Mouse (Mus musculus) heart, adult 2 months (tissue): Measurements from ENCODE around the gene Fam19a2. TPM values are rescaled to one million over a fixed set of nuclear protein-coding genes. Genes with fewer than 3 reads are reported as not detected.
A peak's percentile ranks its signal among the peaks of the same experiment; 100 is the strongest.

Experiments
- DNase-seq, 2 experiments: peaks; one replicate each; pipeline ENCODE4 v3.0.0; 2021
- H3K27ac ChIP-seq: fragments of 200-600 bp; 2 replicates; pipeline ENCODE4 v1.8.1; 2022
- H3K27me3 ChIP-seq: fragments of 200-500 bp; 2 replicates; pipeline ENCODE4 v1.6.1; 2012; ENCODE audit warnings: mild to moderate bottlenecking, low read length, inconsistent platforms, mixed read lengths; ENCODE audit not compliant: control insufficient read depth, insufficient read depth
- H3K36me3 ChIP-seq: fragments of 200-500 bp; 2 replicates; pipeline ENCODE4 v1.6.1; 2012; ENCODE audit warnings: low read length, inconsistent platforms; ENCODE audit not compliant: control insufficient read depth, insufficient read depth
- H3K4me1 ChIP-seq: fragments of 200-500 bp; 2 replicates; pipeline ENCODE4 v1.6.1; 2011; ENCODE audit warnings: low read length; ENCODE audit not compliant: control insufficient read depth, insufficient read depth
- H3K4me3 ChIP-seq: fragments of 200-600 bp; 2 replicates; pipeline ENCODE4 v1.8.1; 2022
- H3K79me2 ChIP-seq: fragments of 200-500 bp; replicated peaks from 2 replicates; pipeline ENCODE4 v1.6.1; 2012; ENCODE audit warnings: mild to moderate bottlenecking, inconsistent platforms, low read length, moderate library complexity, mixed read lengths; ENCODE audit not compliant: control insufficient read depth, insufficient read depth
- H3K9ac ChIP-seq: fragments of 200-500 bp; 2 replicates; pipeline ENCODE4 v1.6.1; 2012; ENCODE audit warnings: low read depth, mild to moderate bottlenecking, control low read depth, inconsistent platforms, low read length, mixed read lengths
- CTCF ChIP-seq: fragments of 200-600 bp; IDR thresholded peaks from 2 replicates; pipeline ENCODE4 v1.8.1; 2022; ENCODE audit warnings: antibody characterized with exemption, mild to moderate bottlenecking, moderate library complexity
- EP300 ChIP-seq: fragments of 200-500 bp; IDR thresholded peaks from 2 replicates; pipeline ENCODE4 v1.6.1; 2011; ENCODE audit warnings: low read depth, low read length, control low read depth; ENCODE audit not compliant: insufficient read depth
- POLR2A ChIP-seq: fragments of 200-500 bp; IDR thresholded peaks from 2 replicates; pipeline ENCODE4 v1.6.1; 2011; ENCODE audit warnings: mild to moderate bottlenecking, low read depth, low read length, control low read depth; ENCODE audit not compliant: insufficient read depth
- WGBS: fragments of 180-500 bp; shearing (Covaris S2); methylation state at CpG from one replicate; pipeline ENCODE4 v1.1.7; 2018; 5-methylcytosine and 5-hydroxymethylcytosine counted together
- intact Hi-C: fragments of 180-260 bp; cut with DNase I; formaldehyde crosslinking; loops from one replicate; pipeline ENCODE4 v1.15.1; 2025
- polyA plus RNA-seq: library from polyadenylated mRNA; depleted of rRNA; stranded (reverse); fragments of >200 nt; gene quantifications from 2 replicates; pipeline ENCODE4 v1.2.3, GENCODE M21; 2012
- total RNA-seq, 2 experiments: library from RNA; stranded (reverse); gene quantifications; 2 replicates each; pipeline ENCODE4 v1.2.3; 2021

Fam19a2 gene
- total and polyA plus RNA-seq, 3 experiments = 0.11 to 0.13 TPM; not detected in 1

- intact Hi-C loops = no loop called here
- Histone ChIP-seq H3K9ac (no peak overlapping the region), H3K27me3 (no peaks in the 10 kb centered on the region), H3K36me3 (no peaks in the 10 kb centered on the region), H3K4me3 (no peak overlapping the region), H3K27ac (no peak overlapping the region), H3K79me2 (no peaks in the 10 kb centered on the region), H3K4me1 (no peaks in the 10 kb centered on the region)
- no peak for TF ChIP-seq CTCF
- no peak for TF ChIP-seq POLR2A
- no peak for TF ChIP-seq EP300
- 72% methylated on average over 1 of the region's 1 CpGs for WGBS
- no peak for DNase-seq
Measured at GRCm38 (mm10) chr10:123420249-123420648, 156.5 kb downstream of the Fam19a2 start.

GRCm38 (mm10) chr10:123424482-123424881, 160.7 kb downstream of the Fam19a2 start:
- Histone ChIP-seq H3K27me3 (no peaks in the 10 kb centered on the region), H3K4me3 (no peak overlapping the region), H3K36me3 (no peaks in the 10 kb centered on the region), H3K27ac (no peak overlapping the region), H3K4me1 (no peaks in the 10 kb centered on the region), H3K79me2 (no peaks in the 10 kb centered on the region), H3K9ac (no peak overlapping the region)
- intact Hi-C loops = no loop called here
- no peak for DNase-seq
- TF ChIP-seq CTCF (no peak), EP300 (no peak), POLR2A (no peak)
- WGBS = 83% methylated on average over 3 of the region's 3 CpGs

DNA sequence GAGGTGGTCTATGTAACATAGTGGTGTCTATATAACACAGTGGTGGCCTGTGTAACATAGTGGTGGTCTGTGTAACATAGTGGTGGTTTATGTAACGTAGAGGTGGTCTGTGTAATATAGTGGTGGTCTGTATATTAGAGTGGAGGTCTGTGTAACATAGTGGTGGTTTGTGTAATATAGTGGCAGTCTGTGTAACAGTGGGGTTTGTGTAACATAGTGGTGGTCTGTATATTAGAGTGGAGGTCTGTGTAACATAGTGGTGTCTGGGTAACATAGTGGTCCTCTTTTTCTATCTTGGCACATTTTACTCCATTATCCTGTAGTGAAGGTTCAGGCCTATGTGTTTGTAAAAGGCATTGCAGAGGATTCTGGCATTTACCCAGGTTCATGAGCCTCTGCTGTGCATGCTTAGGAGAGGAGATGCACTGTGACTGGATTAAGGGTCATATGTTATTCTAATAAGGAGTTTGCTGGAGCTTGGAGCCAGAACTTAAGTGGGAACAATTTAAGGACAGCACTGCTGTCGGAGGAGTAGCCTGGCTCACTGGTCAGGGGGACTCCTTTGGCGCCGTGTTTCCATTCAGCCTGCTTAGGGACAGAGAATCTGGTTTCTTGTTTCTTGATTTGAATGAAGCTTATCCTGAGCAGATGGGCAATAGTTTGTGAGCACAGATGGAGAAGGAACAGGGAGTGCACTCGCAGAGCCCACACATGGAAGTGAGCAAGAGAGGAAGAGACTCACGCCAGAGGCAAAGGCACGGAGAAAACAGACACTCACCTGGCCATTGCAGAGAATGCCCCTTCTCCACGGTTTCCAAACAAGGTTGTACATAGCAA, 162.9 kb downstream of the Fam19a2 start:
- Histone ChIP-seq H3K27ac (no peak overlapping the region), H3K9ac (no peak overlapping the region), H3K79me2 (no peaks in the 10 kb centered on the region), H3K36me3 (no peaks in the 10 kb centered on the region), H3K4me1 (no peaks in the 10 kb centered on the region), H3K4me3 (no peak overlapping the region), H3K27me3 (no peaks in the 10 kb centered on the region)
- intact Hi-C loops = no loop called here
- no peak for DNase-seq
- WGBS = 76% methylated on average over 8 of the region's 8 CpGs
- TF ChIP-seq CTCF (no peak), POLR2A (no peak), EP300 (no peak)

DNA sequence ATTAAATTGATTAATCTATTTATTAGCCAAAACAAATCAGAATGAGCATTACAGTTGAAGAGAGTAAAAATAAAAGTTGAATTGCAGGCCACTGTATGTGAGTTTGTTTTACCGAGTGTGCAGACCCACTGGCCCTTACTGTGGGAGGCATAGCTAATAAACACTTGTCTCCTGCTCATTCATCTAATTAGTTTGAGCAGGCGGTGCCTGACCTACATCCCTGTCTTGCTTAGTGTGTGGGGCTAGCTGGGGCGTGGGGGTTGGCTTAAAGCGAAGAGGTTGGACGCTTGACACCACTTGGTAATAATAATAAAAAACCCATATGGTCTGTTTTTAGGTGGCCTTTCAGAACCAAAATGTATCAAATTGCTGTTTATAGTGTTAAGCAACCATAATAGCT, 167.8 kb downstream of the Fam19a2 start:
- H3K4me3 ChIP-seq = no peak overlapping the region
- H3K9ac ChIP-seq = no peak overlapping the region
- H3K79me2 ChIP-seq = no peaks in the 10 kb centered on the region
- 86% methylated on average over 5 of the region's 5 CpGs for WGBS
- H3K4me1 ChIP-seq = no peaks in the 10 kb centered on the region
- DNase-seq = no peak
- H3K27me3 ChIP-seq = no peaks in the 10 kb centered on the region
- intact Hi-C loops = no loop called here
- TF ChIP-seq CTCF (no peak), EP300 (no peak), POLR2A (no peak)
- no peaks in the 10 kb centered on the region for H3K36me3 ChIP-seq
- no peak overlapping the region for H3K27ac ChIP-seq

GRCm38 (mm10) chr10:123437576-123437975, 173.8 kb downstream of the Fam19a2 start:
- H3K9ac ChIP-seq = no peak overlapping the region
- no peak for TF ChIP-seq EP300
- no peak for TF ChIP-seq POLR2A
- TF ChIP-seq CTCF = no peak
- no peak for DNase-seq
- no peaks in the 10 kb centered on the region for H3K27me3 ChIP-seq
- H3K27ac ChIP-seq = no peak overlapping the region
- no peak overlapping the region for H3K4me3 ChIP-seq
- H3K79me2 ChIP-seq = no peaks in the 10 kb centered on the region
- no peaks in the 10 kb centered on the region for H3K36me3 ChIP-seq
- H3K4me1 ChIP-seq = no peaks in the 10 kb centered on the region
- 74% methylated on average over 4 of the region's 4 CpGs for WGBS
- intact Hi-C loops = no loop called here

- no peaks in the 10 kb centered on the region for H3K4me1 ChIP-seq
- DNase-seq = no peak
- intact Hi-C loops = loop anchor here (5.0 to 10.0 kb wide), 2 partner anchors 91 to 188 kb away; no protein-coding TSS in a partner anchor
- TF ChIP-seq POLR2A (no peak), CTCF (peak; percentile 64), EP300 (no peak)
- no peaks in the 10 kb centered on the region for H3K79me2 ChIP-seq
- 77% methylated on average over 1 of the region's 1 CpGs for WGBS
- no peak overlapping the region for H3K4me3 ChIP-seq
- no peaks in the 10 kb centered on the region for H3K27me3 ChIP-seq
- no peak overlapping the region for H3K9ac ChIP-seq
- no peaks in the 10 kb centered on the region for H3K36me3 ChIP-seq
- H3K27ac ChIP-seq = no peak overlapping the region
Measured at GRCm38 (mm10) chr10:123456800-123457199, 193.0 kb downstream of the Fam19a2 start.
